Mouse (Mus musculus) heart, postnatal 0 days (tissue): ENCODE data around the gene Prg3. TPM values are rescaled to one million over a fixed set of nuclear protein-coding genes. Genes with fewer than 3 reads are reported as not detected.

ENCODE experiments used
- ATAC-seq: fragments of 200-750 bp; cut with Nextera tagmentation; 2 replicates; pipeline ENCODE4 v1.8.0; 2017; ENCODE audit warnings: low read depth, moderate number of reproducible peaks, moderate library complexity; ENCODE audit not compliant: insufficient read depth
- DNase-seq: peaks from one replicate; pipeline ENCODE4 v3.0.0-alpha.2; 2016; ENCODE audit warnings: low spot score
- H3K27ac ChIP-seq: fragments of 300-500 bp; sonication (generic); 2 replicates; pipeline ENCODE4 v1.5.1; 2014; ENCODE audit warnings: low read depth, mild to moderate bottlenecking
- H3K27me3 ChIP-seq: fragments of 300-500 bp; sonication (generic); 2 replicates; pipeline ENCODE4 v1.6.1; 2014; ENCODE audit warnings: low read length, mixed read lengths; ENCODE audit not compliant: control insufficient read depth, insufficient read depth
- H3K36me3 ChIP-seq: fragments of 300-500 bp; sonication (generic); replicated peaks from 2 replicates; pipeline ENCODE4 v1.6.1; 2014; ENCODE audit warnings: low read length, mixed read lengths; ENCODE audit not compliant: control insufficient read depth, insufficient read depth
- H3K4me1 ChIP-seq: fragments of 300-500 bp; sonication (generic); 2 replicates; pipeline ENCODE4 v1.6.1; 2014; ENCODE audit warnings: antibody characterized with exemption; ENCODE audit not compliant: control insufficient read depth, insufficient read depth
- H3K4me2 ChIP-seq: fragments of 300-500 bp; sonication (generic); 2 replicates; pipeline ENCODE4 v1.6.1; 2014; ENCODE audit warnings: low read depth, mild to moderate bottlenecking, low read length, moderate library complexity
- H3K4me3 ChIP-seq: fragments of 300-500 bp; sonication (generic); 2 replicates; pipeline ENCODE4 v1.5.1; 2014; ENCODE audit warnings: low read depth, low read length
- H3K9ac ChIP-seq: fragments of 300-500 bp; sonication (generic); replicated peaks from 2 replicates; pipeline ENCODE4 v1.6.1; 2014; ENCODE audit warnings: low read depth, low read length, mixed read lengths
- H3K9me3 ChIP-seq: fragments of 300-500 bp; sonication (generic); replicated peaks from 2 replicates; pipeline ENCODE4 v1.6.1; 2016; ENCODE audit warnings: low read length; ENCODE audit not compliant: control insufficient read depth
- CTCF ChIP-seq: IDR thresholded peaks from 2 replicates; pipeline ENCODE4 v1.5.1; 2016; ENCODE audit warnings: antibody characterized with exemption, control low read depth, low read depth
- EP300 ChIP-seq: IDR thresholded peaks from 2 replicates; pipeline ENCODE4 v1.6.1; 2016; ENCODE audit warnings: antibody characterized with exemption, low read depth
- WGBS: fragments of 180-500 bp; shearing (Covaris S2); extraction: QIAGEN DNeasy Blood & Tissue Kit; methylation state at CpG from one replicate; pipeline ENCODE4 v1.1.7; 2014; 5-methylcytosine and 5-hydroxymethylcytosine counted together
- polyA plus RNA-seq: library from polyadenylated mRNA; unstranded; fragments of >200 nt; fragmentation: Nextera tagmentation; extraction: Ambion mirVana; gene quantifications from 2 replicates; pipeline ENCODE4 v1.2.1, GENCODE M21; 2015
- total RNA-seq: library from RNA; depleted of rRNA; stranded (reverse); fragments of >200 nt; gene quantifications from 2 replicates; pipeline ENCODE4 v1.2.3, GENCODE M21; 2014; ENCODE audit warnings: low replicate concordance

Prg3 gene
- total and polyA plus RNA-seq, 2 experiments from 2014 or later = not detected

GRCm38 (mm10) chr2:85004341-85004740 lies 16.3 kb downstream of the Prg3 start:
- ATAC-seq (no peak), DNase-seq (no peak)
- Histone ChIP-seq H3K4me1 (0 out of 2 replicates have a peak, but pooled peaks cover 8% of the 10 kb centered on the region), H3K9me3 (no peaks in the 10 kb centered on the region), H3K36me3 (no peaks in the 10 kb centered on the region), H3K27me3 (no peaks in the 10 kb centered on the region), H3K4me3 (no peak overlapping the region), H3K9ac (no peak overlapping the region), H3K27ac (no peak overlapping the region), H3K4me2 (no peak overlapping the region)
- WGBS = 72% methylated on average over 4 of the region's 4 CpGs
- TF ChIP-seq CTCF (no peak), EP300 (no peak)

GRCm38 (mm10) chr2:85006600-85006999 lies 18.6 kb downstream of the Prg3 start:
- WGBS = 56% methylated on average over 7 of the region's 7 CpGs
- 0 out of 2 replicates have a peak, but pooled peaks cover 9% of the 10 kb centered on the region for H3K4me1 ChIP-seq
- H3K4me3 ChIP-seq = no peak overlapping the region
- no peak overlapping the region for H3K9ac ChIP-seq
- no peaks in the 10 kb centered on the region for H3K36me3 ChIP-seq
- TF ChIP-seq CTCF = no peak
- TF ChIP-seq EP300 = no peak
- no peak for ATAC-seq
- H3K9me3 ChIP-seq = no peaks in the 10 kb centered on the region
- H3K27ac ChIP-seq = no peak overlapping the region
- no peak overlapping the region for H3K4me2 ChIP-seq
- DNase-seq = no peak
- no peaks in the 10 kb centered on the region for H3K27me3 ChIP-seq

DNA sequence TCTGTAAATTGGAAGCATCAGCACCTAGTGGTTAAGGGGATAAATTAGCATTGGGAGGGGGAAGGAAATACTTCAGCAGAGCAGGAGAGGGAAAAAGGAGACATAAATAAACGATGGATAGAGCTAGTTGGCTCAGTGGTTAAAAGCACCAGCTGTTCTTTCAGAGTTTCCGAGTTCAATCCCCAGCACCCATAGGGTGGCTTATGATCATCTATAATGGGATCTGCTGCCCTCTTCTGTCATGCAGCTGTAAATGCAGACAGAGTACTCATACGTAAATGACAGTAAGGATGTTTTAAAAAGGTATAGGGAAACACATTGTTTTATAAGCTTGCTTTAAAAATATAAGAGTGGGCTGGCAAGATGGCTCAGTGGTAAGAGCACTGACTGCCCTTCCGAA lies 19.7 kb downstream of the Prg3 start:
- no peak overlapping the region for H3K4me2 ChIP-seq
- peaks cover 18% of the 10 kb centered on the region for H3K4me1 ChIP-seq
- ATAC-seq (no peak), DNase-seq (no peak)
- no peaks in the 10 kb centered on the region for H3K27me3 ChIP-seq
- no peak for TF ChIP-seq EP300
- TF ChIP-seq CTCF = peak; percentile 63
- no peaks in the 10 kb centered on the region for H3K36me3 ChIP-seq
- H3K4me3 ChIP-seq = no peak overlapping the region
- no peak overlapping the region for H3K27ac ChIP-seq
- no peak overlapping the region for H3K9ac ChIP-seq
- no peaks in the 10 kb centered on the region for H3K9me3 ChIP-seq
- WGBS = 29% methylated on average over 4 of the region's 4 CpGs

GRCm38 (mm10) chr2:85009212-85009611 lies 21.2 kb downstream of the Prg3 start:
- H3K4me1 ChIP-seq = peaks cover 13% of the 10 kb centered on the region
- TF ChIP-seq EP300 = no peak
- no peak for TF ChIP-seq CTCF
- no peak overlapping the region for H3K27ac ChIP-seq
- DNase-seq = no peak
- no peaks in the 10 kb centered on the region for H3K36me3 ChIP-seq
- WGBS = 85% methylated on average over 2 of the region's 2 CpGs
- H3K4me3 ChIP-seq = no peak overlapping the region
- H3K9me3 ChIP-seq = no peaks in the 10 kb centered on the region
- H3K27me3 ChIP-seq = no peaks in the 10 kb centered on the region
- no peak overlapping the region for H3K4me2 ChIP-seq
- H3K9ac ChIP-seq = no peak overlapping the region
- no peak for ATAC-seq

DNA sequence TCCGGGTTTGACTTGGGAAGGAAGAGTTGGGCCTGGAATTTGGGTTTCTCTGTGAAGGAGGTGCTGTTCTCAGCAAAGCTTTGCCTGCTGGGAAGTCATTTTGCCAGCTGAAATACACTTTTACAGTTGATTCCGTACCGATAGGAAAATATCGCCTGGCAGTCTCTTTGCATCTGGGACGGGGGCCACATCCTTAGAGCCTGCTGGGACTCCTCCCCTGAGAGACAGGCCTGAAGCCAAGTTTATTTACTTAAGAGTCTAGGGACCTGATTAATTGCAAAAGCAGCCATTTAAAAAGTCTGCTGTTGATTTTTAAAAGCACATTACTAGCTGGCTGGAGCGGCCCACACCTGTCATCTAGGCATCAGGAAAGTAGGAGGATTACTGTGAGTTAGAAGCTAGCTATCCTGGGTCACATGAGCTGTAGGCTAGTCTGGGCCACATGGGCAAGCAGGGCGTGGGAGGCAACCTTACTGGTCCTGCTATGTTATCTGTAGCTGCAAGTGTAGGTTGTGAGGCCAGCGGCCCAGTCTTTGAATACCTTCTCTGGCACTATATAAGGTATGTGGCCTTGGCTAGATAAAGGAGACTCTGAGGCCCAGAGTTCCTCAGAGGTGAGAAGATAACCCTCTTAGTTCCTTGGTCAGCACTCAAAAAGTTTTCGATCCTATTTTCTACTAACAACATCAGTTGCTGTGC lies 24.0 kb downstream of the Prg3 start:
- H3K9ac ChIP-seq = no peak overlapping the region
- DNase-seq (no peak), ATAC-seq (0 out of 2 replicates have a peak, but pooled peaks have one; percentile 18)
- no peaks in the 10 kb centered on the region for H3K27me3 ChIP-seq
- H3K9me3 ChIP-seq = no peaks in the 10 kb centered on the region
- no peak overlapping the region for H3K4me3 ChIP-seq
- H3K36me3 ChIP-seq = no peaks in the 10 kb centered on the region
- peaks cover 18% of the 10 kb centered on the region for H3K4me1 ChIP-seq
- no peak overlapping the region for H3K4me2 ChIP-seq
- TF ChIP-seq CTCF (no peak), EP300 (no peak)
- WGBS = 40% methylated on average over 9 of the region's 9 CpGs
- peak overlapping the region; percentile 31; the same call in 1 of the 2 replicates for H3K27ac ChIP-seq

DNA sequence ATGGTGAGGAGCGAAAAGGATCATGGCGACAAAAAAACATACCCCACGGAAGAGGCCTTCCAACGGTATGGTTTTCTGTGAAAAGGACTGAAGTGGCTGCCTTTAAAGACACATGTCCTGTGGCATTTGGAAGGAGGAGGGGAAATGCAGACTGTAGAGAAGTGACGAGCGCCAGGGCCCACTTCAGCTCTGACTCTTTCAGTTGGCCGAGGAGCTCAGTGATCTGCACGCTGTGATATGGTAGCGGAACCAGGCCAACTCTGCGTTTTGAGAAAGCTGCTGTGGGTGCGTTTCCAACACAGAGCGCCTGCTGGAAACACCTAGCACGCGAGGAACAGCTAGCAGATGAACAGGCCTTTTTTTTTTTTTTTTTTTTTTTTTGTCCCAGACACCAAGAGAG lies 24.7 kb downstream of the Prg3 start:
- peak; percentile 36; the same call in 1 of the 2 replicates for ATAC-seq
- DNase-seq = peak; percentile 27
- Histone ChIP-seq H3K4me3 (no peak overlapping the region), H3K36me3 (no peaks in the 10 kb centered on the region), H3K27me3 (no peaks in the 10 kb centered on the region), H3K9me3 (no peaks in the 10 kb centered on the region), H3K9ac (no peak overlapping the region), H3K4me2 (no peak overlapping the region), H3K27ac (no peak overlapping the region), H3K4me1 (peaks cover 18% of the 10 kb centered on the region)
- no peak for TF ChIP-seq CTCF
- no peak for TF ChIP-seq EP300
- WGBS = 52% methylated on average over 14 of the region's 14 CpGs
